In the genomic region with DNA sequence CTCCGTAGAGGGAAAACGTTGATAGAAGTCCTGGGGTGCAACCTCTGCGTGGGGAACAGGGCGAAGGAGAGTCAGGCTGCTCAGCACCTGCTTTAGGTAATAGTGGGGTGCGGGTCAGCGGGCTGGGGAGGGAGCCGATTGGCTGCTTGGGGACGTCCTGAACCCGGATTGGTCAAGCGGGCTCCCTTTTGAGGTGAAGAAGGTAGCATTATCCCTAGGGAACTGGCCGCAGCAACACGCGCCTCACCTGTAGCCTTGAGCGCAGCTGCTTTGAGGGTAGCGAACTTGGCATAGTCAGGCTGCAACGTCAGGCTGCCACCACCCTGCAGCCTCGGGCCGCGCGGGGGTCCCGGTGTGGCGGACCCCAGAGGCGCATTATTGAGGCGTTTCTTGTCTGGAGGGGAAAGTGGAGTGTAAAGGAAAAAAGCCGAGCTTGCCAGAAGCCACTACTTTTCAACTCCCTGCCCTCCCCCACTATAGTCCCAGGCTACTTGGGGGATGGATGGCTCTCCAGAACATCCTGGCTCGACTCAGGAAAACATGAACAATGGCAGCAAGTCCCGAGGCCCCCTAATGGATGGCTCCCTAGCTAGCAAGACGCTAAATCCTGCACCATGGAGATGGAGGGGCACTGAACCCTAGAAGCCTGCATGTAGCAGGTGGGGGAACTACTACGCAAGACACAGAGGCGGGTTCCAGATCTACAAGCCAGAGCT, we compare ENCODE assay signal across 1 mouse cellular context.
TF ChIP-seq lines count a peak whose summit lies in the region.

No protein-coding gene starts in this region.

TF ChIP-seq in ES-E14, 5 proteins besides CTCF, POLR2A, EP300 and RAD21:
- no peak for TF ChIP-seq ZC3H11A (IDR thresholded peaks at IDR 0.05; ENCODE audit: borderline replicate concordance, low read depth, low read length)
- no peak for TF ChIP-seq MAFK (IDR thresholded peaks at IDR 0.05; ENCODE audit: insufficient read depth, low read depth, low read length)
- TF ChIP-seq CHD2 (IDR thresholded peaks at IDR 0.05; ENCODE audit: low read depth, low read length) = no peak
- TF ChIP-seq HCFC1 (IDR thresholded peaks at IDR 0.05; ENCODE audit: borderline replicate concordance, insufficient read depth, low read length) = no peak
- no peak for TF ChIP-seq ZNF384 (IDR thresholded peaks at IDR 0.05; ENCODE audit: low read depth, low read length)
